Mouse (Mus musculus) spleen, postnatal 4 days (tissue): ENCODE measurements around the gene Barhl1.

ENCODE experiments used
- DNase-seq, 2 experiments: peaks; one replicate each; pipeline ENCODE4 v3.0.0; 2022; ENCODE audit warnings: low spot score in 2 of 2

Barhl1 gene

GRCm38 (mm10) chr2:28860678-28861423, 55.6 kb downstream of the Barhl1 start:
- no peak for DNase-seq

- DNase-seq = no peak
Observed at GRCm38 (mm10) chr2:28859303-28859702, 57.2 kb downstream of the Barhl1 start.
